Mouse (Mus musculus): Measurements from ENCODE around the gene Dusp11.
"Not testable (repeated sequence)": the region's sequence is repeated elsewhere in the genome, so short reads cannot be mapped to it uniquely, and the experiment has no call there.

Gene Dusp11

DNA sequence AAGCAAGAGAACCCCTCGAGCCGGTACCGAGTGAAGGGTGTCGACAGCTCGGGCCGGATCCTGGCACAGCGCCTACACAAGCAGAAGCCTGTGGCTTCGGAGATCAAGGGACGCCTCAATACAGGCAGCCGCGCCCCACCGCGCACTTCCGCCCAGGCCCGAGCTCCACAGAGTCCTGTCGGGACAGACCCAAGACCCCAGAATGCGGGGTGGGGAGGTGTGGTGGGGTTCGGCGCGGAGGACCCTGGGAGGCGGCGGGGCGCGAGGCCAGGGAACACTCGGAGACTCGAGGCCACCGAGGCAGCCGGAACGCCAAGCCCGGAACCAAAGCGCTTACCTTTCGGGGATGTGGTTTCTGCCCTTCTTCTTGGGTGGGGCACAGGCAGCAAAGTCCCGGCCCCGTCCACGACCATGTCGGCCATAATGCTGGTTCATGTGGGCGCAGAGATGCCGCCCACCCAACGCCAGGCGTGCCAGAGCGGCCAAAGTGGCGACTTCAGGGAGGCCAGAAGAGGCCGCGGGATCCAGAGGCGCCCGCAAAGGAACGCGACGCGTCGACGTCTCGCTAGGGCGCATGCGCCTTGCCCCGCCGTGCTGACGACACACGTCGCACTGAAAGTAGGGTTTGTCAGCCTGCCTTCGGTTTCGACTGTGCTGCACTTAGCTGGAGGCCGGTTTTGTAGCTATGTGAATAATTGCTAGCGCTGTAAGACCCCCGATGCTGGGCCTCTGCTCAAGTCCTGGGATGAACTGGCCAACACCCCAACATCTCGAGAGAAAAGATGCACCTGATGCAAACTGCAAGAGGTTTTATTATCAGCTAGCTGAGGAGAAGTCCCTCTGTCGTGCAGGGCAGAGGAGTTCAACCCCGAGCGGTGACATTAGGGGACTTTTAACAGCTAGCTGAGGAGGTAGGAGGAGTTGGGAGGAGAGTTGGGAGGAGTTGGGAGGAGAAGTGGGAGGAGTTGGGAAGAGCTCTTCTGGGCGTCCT, at the start of gene Dusp11:
Dusp11 (minus strand) TSS at position 567 of the 991 bp plus-strand sequence.
- DNase-seq: peak; percentile 93 to 94

DNA sequence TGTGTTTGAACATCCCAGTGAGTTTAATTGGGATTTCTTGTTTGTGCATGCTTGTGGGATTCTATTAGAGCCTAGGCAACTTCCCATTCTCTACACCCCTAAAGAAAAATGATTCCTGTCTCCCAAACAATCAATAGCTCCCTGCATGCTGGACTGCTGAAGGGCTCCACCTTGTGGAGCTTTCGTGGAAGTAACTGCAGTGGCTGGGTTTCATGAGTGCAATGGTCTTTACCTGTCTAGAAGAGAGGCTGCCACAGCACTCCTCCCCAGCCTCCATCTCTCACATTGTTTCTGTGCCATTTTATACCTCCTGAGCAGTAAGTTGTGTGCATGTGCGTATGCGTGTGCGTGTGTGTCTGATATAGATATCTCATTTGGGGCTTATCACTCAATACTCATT, 48.5 kb upstream of the Dusp11 start:
- DNase-seq: peak; percentile 61 to 65

DNA sequence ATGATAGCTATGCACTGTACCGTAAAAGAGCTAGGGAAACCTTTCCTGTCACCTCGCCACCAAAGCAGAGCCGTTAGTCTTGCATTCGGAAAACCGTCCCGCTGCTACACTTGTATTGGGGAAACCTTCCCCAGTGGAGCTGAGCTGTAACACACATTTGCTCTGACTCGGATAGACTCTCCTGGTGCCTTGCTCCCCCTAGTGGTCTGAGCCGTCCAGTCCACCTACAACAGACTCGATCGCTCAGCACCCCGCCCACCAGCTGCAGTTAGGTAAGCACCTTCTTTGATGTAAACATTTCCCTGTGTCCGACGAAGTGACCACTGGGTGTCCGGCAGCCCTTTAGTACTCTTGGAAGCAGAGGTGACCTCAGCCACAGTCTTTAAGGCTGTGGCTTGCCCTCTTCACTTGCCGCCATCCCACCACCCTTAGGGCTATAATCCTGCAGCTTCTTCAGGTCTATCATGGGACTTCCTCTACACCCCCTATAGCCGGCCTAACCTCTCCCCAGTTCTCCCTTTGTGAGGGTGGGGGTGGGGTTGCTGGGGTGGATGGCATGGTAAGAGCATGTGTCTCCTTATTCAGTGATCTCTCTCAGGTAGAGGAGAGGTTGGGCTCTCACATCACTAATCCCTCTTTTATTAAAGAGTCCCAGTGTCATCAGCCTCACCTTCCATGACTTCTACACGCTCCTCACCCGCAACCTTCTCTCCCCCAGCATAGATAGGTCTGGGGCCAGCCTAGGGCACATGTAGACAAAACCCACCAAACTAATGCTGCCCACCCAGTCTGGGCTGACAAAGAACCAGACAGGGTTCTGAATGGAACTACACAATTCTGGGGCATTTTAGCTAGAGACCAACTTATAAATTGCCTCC, 43.0 kb upstream of the Dusp11 start:
- peak; percentile 78 to 80 for DNase-seq

DNA sequence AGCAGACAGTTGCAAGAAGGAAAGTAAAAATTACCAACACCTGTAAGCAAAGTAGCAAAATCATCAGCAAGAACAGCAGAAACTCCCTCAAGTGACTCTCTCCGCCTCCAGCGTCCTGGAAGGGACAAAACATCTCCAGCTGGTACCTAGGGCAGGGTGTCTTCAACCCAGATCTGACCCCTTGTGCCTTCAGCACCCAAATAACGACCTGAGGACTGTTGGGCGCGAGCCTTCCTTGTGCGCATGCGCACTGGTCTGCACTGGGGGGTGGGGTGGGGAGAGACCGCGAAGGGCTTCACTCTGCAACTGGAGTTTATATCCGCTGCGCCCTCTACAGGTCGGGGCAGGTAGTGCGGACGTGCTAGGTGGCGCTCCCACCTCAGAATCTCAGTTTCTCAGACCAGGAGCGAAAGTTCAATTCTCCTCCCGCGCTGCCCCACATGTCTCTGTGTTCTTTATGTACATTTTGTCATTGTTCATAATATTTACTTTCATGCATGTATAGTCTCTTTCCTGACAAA, 42.0 kb upstream of the Dusp11 start:
- no peak for DNase-seq

- DNase-seq: not testable (repeated sequence)
Measured at GRCm38 (mm10) chr6:85990774-85991173, 29.3 kb upstream of the Dusp11 start.

DNA sequence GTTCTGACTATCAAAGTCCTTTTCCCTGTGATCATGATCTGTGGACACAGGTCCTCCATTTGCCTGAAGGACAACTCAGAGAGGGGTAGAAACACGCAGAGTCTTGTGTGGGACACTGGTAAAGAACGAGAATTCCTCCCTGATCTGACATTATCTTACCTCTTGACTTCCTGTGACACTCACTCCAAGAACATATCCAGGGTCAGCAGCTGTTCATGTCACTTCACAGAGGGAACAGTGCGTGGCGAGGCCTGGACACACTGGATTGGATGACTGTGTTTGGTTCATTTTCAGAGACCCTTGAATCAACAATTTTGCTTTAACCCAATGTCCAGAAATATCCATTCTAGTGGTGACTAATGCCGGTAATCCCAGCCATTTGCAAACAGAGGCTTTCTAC, 28.1 kb upstream of the Dusp11 start:
- DNase-seq: not testable (repeated sequence)

DNA sequence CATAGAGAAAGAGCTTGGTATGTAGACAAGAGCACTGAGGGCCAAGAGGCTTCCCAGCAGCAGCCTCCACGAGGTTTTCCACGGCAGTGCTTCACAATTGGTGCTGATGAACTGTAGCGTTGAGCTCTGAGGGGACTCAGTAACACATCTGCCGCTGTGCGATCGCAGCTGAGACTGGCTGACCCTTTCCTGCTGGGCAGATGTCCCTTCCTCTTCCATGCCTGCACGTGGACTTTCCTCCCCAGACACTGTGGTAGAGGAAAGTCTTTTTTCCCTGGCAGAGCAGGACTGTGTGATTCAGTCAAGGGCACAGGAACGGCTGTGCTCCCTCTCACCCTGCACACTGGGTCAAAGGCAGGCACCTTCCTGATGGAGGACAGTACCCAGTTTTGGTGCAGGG, 22.9 kb upstream of the Dusp11 start:
- no peak for DNase-seq

GRCm38 (mm10) chr6:85978736-85979135, 17.3 kb upstream of the Dusp11 start:
- not testable (repeated sequence) for DNase-seq

DNA sequence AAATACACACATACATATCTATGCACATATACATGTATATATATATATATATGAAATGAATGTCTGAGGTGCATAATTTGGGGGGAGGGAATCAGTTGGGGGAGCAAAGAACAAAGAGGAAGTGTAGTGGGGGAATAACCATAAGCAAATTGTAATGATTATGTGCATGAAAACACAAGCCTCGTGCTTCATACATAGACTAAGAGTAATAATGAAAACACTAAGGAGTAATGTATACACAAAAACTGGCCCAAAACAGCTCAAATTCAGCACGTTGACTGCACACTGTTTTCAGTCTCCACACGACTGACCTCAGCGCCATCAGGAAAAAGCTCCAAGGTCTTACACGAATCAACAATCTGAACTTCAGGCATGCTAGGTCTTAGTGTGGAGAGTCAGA, 14.8 kb upstream of the Dusp11 start:
- no peak for DNase-seq

DNA sequence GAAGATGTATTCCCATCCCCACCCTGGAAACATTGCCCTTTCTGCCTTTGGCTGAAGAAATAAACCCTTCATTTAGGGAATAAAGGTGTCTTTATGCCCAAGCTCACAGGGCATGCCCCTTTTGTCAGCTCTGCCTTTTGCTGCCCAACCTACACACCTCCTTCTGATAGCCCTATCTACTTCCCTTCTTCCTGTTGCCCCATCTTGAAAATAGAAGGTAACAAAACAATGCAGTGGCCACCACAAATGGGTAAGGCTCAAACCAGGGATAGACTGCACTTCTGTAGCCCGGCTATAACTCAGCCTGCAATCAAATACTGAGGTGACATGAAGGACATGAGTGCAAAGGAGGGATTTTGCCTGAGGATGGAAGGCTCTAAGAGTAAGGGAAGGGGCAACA, 14.3 kb upstream of the Dusp11 start:
- no peak for DNase-seq

GRCm38 (mm10) chr6:85974941-85975617, 13.6 kb upstream of the Dusp11 start:
- DNase-seq: peak; percentile 16 to 47

GRCm38 (mm10) chr6:85973336-85973735, 11.9 kb upstream of the Dusp11 start:
- DNase-seq: no peak

DNA sequence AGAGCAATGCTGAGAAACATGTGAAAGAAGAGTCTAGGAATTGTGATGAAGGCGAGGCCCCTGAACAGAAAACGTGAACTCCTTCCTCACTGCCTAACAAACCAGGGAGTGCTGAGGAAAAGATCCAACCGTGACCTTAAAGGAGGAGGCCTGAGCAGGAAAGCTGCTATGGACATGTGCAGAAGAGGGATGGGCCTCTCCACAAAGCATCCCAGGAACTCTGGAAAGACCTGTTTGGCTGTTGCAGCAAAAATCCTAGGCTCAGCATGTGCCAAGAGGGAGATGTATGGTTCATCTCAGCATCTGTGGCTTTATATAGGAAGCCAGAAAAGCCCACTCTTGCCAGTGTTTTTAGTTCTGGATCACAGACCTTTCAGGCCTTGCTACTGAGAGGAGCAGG, 11.2 kb upstream of the Dusp11 start:
- no peak for DNase-seq

DNA sequence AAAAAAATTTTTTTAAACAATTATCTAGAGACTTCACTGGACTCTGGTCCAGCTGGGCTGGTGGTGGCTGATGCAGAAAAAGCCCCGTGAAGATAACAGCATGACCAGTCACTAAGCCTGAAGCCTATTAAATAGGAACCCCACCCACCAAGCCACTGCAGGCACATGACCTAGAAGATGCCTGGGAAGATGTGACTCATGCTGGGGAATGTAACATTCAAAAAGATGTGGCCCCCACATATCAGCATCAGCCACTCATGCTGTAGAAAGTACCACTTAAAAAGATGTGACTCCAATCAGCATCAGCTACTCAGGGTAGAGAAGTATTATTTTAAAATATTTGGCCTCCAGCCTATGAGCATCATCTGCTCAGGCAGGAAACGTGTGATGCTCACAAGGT, 8.4 kb upstream of the Dusp11 start:
- no peak for DNase-seq

GRCm38 (mm10) chr6:85966686-85967085, 5.2 kb upstream of the Dusp11 start:
- no peak for DNase-seq

DNA sequence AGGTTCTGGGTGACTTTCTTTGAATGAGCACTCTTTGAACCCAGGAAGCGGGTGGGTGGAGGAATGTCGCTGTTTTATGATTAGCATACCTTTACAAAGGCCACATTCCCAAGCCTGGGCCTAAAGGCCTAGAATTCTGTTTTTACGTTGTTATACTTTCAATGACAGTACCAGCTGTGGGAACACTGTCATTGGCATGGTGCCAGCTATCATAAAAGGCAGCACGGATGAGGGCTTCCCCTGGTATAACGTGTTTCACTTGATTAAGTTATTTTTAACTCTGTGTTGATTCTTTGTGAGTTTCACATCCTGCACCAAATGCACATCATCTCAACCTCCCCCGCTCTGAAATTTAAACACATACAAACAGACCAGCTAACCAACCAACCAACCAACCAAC, 4.6 kb upstream of the Dusp11 start:
- not testable (repeated sequence) for DNase-seq

DNA sequence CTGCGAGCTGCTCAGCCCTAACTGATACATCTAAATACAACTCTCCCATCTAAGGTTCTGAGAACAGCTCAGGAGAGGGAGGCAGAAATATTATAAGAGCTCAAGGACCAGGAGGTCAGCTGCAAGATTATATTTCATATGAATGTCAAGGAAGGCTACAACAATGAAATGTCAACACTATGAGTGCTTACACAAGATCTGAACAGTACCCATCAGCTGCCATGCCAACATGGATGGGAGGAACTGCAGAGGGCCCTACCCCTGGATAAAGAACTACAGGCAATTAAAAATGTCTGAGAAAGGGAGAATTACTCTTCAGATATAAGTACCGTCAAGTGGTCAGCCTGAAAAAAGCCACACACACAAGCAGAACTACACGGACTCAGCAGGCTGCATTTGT, 3.9 kb downstream of the Dusp11 start:
- DNase-seq: no peak

- no peak for DNase-seq
Measured at GRCm38 (mm10) chr6:85948549-85948948, 12.9 kb downstream of the Dusp11 start.

DNA sequence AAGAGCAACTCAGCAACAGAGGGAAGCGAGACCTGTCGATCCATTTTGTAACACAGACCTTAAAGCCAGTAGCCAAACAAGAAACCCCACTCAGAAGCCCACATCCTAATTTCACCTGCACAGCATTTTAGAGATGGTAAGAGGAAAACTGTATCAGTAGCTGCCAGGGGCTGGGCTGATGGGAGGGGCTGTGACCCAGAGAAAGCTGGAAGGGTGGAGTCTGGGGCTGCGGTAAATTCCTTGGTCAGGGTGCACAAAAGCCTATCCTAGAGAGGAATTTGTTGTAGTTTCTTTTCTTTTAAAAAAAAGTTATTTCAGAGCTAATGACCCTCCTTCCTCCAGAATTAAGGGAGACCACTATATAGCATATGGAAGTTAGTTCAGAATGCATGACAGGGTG, 19.0 kb downstream of the Dusp11 start:
- DNase-seq: no peak

DNA sequence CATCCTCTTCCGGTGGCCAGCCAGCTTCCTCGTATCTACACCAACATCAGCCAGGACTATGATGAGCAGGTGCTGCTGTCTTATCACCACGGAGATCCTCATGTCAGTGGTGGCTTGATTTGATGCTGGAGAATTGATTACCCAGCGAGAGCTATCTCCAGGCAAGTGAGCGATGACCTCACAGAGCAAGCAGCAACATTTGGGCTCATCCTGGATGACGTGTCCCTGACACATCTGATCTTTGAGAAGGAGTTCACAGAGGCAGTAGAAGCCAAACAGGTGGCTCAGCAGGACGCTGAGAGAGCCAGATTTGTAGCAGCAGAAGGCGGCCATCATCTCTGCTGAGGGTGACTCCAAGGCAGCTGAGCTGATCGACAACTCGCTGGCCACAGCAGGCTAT, 22.8 kb downstream of the Dusp11 start:
- DNase-seq: no peak

- peak; percentile 80 to 82 for DNase-seq
Measured at GRCm38 (mm10) chr6:85936508-85937465, 24.7 kb downstream of the Dusp11 start.
